Mouse (Mus musculus) erythroblast, embryonic 14.5 days (primary cell): Measurements from ENCODE around the gene Pop5.

Experiments used
- GATA1 ChIP-seq: IDR thresholded peaks from 2 replicates; pipeline ENCODE4 v1.6.1; 2012; ENCODE audit warnings: low read length, inconsistent platforms, mixed read lengths
- TAL1 ChIP-seq: IDR thresholded peaks from 3 replicates; pipeline ENCODE4 v1.6.1; 2012; ENCODE audit warnings: low read length, inconsistent platforms, mixed read lengths

GRCm38 (mm10) chr5:115234519-115234918 lies 1.1 kb upstream of the Pop5 start:
- TF ChIP-seq GATA1: no peak
- no peak for TF ChIP-seq TAL1
